Mouse (Mus musculus): ENCODE data around the gene Gm3646.

GRCm38 (mm10) chr1:39768017-39768416 lies 37.1 kb downstream of the Gm3646 start:
- TF ChIP-seq POLR2A (IDR thresholded peaks at IDR 0.05; ENCODE audit: low read depth, low read length) (no peak), CTCF (IDR thresholded peaks at IDR 0.05; ENCODE audit: extremely low read depth, insufficient read depth, insufficient read length, insufficient replicate concordance) (no peak)
